Mouse (Mus musculus) lung, adult 2 months (tissue): ENCODE data around the gene Tenm3. TPM values are rescaled to one million over a fixed set of nuclear protein-coding genes. Genes with fewer than 3 reads are reported as not detected.

Experiments used
- DNase-seq: peaks from one replicate; pipeline ENCODE4 v3.0.0; 2022
- H3K4me1 ChIP-seq: fragments of 200-500 bp; 2 replicates; pipeline ENCODE4 v1.6.1; 2011; ENCODE audit warnings: low read length; ENCODE audit not compliant: control insufficient read depth, insufficient read depth
- H3K4me3 ChIP-seq: fragments of 200-500 bp; replicated peaks from 2 replicates; pipeline ENCODE3; 2011; ENCODE audit warnings: low read depth, mild to moderate bottlenecking, control low read depth, low read length; ENCODE audit errors: extremely low read depth
- CTCF ChIP-seq: fragments of 200-500 bp; IDR thresholded peaks from 2 replicates; pipeline ENCODE4 v1.5.1; 2011; ENCODE audit warnings: mild to moderate bottlenecking, low read length, control low read depth; ENCODE audit not compliant: insufficient read depth
- POLR2A ChIP-seq: fragments of 200-500 bp; IDR thresholded peaks from 2 replicates; pipeline ENCODE4 v1.6.1; 2011; ENCODE audit warnings: low read depth, mild to moderate bottlenecking, control low read depth, low read length, borderline replicate concordance; ENCODE audit errors: extremely low read depth
- WGBS: fragments of 180-500 bp; shearing (Covaris S2); methylation state at CpG from one replicate; pipeline ENCODE4 v1.1.7; 2018; 5-methylcytosine and 5-hydroxymethylcytosine counted together
- polyA plus RNA-seq: library from polyadenylated mRNA; depleted of rRNA; stranded (reverse); fragments of >200 nt; gene quantifications from 2 replicates; pipeline ENCODE4 v1.2.3, GENCODE M21; 2012

Tenm3 gene
- polyA plus RNA-seq, 1 experiment = 1.1 TPM

GRCm38 (mm10) chr8:48522004-48522403 lies 321.7 kb downstream of the Tenm3 start:
- 89% methylated on average over 8 of the region's 8 CpGs for WGBS
- H3K4me3 ChIP-seq = no peak overlapping the region
- TF ChIP-seq POLR2A (no peak), CTCF (no peak)
- no peaks in the 10 kb centered on the region for H3K4me1 ChIP-seq
- DNase-seq = no peak

- Histone ChIP-seq H3K4me3 (no peak overlapping the region), H3K4me1 (no peaks in the 10 kb centered on the region)
- TF ChIP-seq POLR2A (no peak), CTCF (no peak)
- DNase-seq = no peak
Measured at GRCm38 (mm10) chr8:48517431-48517830, 326.3 kb downstream of the Tenm3 start.

- no peak overlapping the region for H3K4me3 ChIP-seq
- no peak for DNase-seq
- TF ChIP-seq POLR2A = no peak
- TF ChIP-seq CTCF = no peak
- H3K4me1 ChIP-seq = no peaks in the 10 kb centered on the region
- WGBS = 77% methylated on average over 4 of the region's 4 CpGs
Measured at GRCm38 (mm10) chr8:48514230-48514629, 329.5 kb downstream of the Tenm3 start.

GRCm38 (mm10) chr8:48513801-48514200 lies 329.9 kb downstream of the Tenm3 start:
- H3K4me1 ChIP-seq = no peaks in the 10 kb centered on the region
- 71% methylated on average over 7 of the region's 7 CpGs for WGBS
- TF ChIP-seq CTCF = no peak
- no peak for TF ChIP-seq POLR2A
- no peak overlapping the region for H3K4me3 ChIP-seq
- DNase-seq = no peak

- H3K4me3 ChIP-seq = no peak overlapping the region
- WGBS = 74% methylated on average over 12 of the region's 12 CpGs
- H3K4me1 ChIP-seq = no peaks in the 10 kb centered on the region
- no peak for DNase-seq
- no peak for TF ChIP-seq POLR2A
- no peak for TF ChIP-seq CTCF
Measured at GRCm38 (mm10) chr8:48511546-48511945, 332.2 kb downstream of the Tenm3 start.

GRCm38 (mm10) chr8:48511137-48511536 lies 332.6 kb downstream of the Tenm3 start:
- no peak for DNase-seq

GRCm38 (mm10) chr8:48508641-48509599 lies 334.8 kb downstream of the Tenm3 start:
- 59% methylated on average over 29 of the region's 29 CpGs for WGBS
- TF ChIP-seq POLR2A = no peak
- TF ChIP-seq CTCF = no peak
- DNase-seq = no peak
- Histone ChIP-seq H3K4me3 (no peak overlapping the region), H3K4me1 (no peaks in the 10 kb centered on the region)

More at GRCm38 (mm10) chr8:48511137-48511536, 332.6 kb downstream of the Tenm3 start:
- TF ChIP-seq POLR2A = no peak
- TF ChIP-seq CTCF = no peak
- 70% methylated on average over 14 of the region's 14 CpGs for WGBS
- Histone ChIP-seq H3K4me3 (no peak overlapping the region), H3K4me1 (no peaks in the 10 kb centered on the region)

- Histone ChIP-seq H3K4me3 (no peak overlapping the region), H3K4me1 (no peaks in the 10 kb centered on the region)
- WGBS = 80% methylated on average over 10 of the region's 10 CpGs
- no peak for TF ChIP-seq CTCF
- no peak for TF ChIP-seq POLR2A
- no peak for DNase-seq
Measured at GRCm38 (mm10) chr8:48507719-48508501, 335.8 kb downstream of the Tenm3 start.

- WGBS = 80% methylated on average over 5 of the region's 5 CpGs
- no peak for TF ChIP-seq CTCF
- TF ChIP-seq POLR2A = no peak
- Histone ChIP-seq H3K4me3 (no peak overlapping the region), H3K4me1 (no peaks in the 10 kb centered on the region)
- DNase-seq = no peak
Measured at GRCm38 (mm10) chr8:48492491-48492890, 351.3 kb downstream of the Tenm3 start.
